Mouse (Mus musculus) intestine, embryonic 14.5 days (tissue): Measurements from ENCODE around the gene Asgr1. TPM values are rescaled to one million over a fixed set of nuclear protein-coding genes. Genes with fewer than 3 reads are reported as not detected.
A peak's percentile ranks its signal among the peaks of the same experiment; 100 is the strongest.

Source experiments
- ATAC-seq: fragments of 200-750 bp; cut with Nextera tagmentation; replicated peaks from 2 replicates; pipeline ENCODE4 v1.8.0; 2017; ENCODE audit warnings: low read depth, moderate number of reproducible peaks, moderate TSS enrichment, moderate library complexity; ENCODE audit not compliant: low FRiP score, low TSS enrichment
- DNase-seq: peaks from one replicate; pipeline ENCODE4 v3.0.0-alpha.2; 2018; ENCODE audit warnings: low spot score
- H3K27ac ChIP-seq: fragments of 300-500 bp; sonication (generic); 2 replicates; pipeline ENCODE4 v1.5.1; 2014; ENCODE audit warnings: low read depth, mild to moderate bottlenecking, control low read depth
- H3K27me3 ChIP-seq: fragments of 300-500 bp; sonication (generic); replicated peaks from 2 replicates; pipeline ENCODE4 v1.6.1; 2014; ENCODE audit warnings: low read length, control low read depth; ENCODE audit not compliant: control insufficient read depth, insufficient read depth
- H3K36me3 ChIP-seq: fragments of 300-500 bp; sonication (generic); 2 replicates; pipeline ENCODE4 v1.6.1; 2014; ENCODE audit warnings: low read length, control low read depth; ENCODE audit not compliant: control insufficient read depth, insufficient read depth
- H3K4me1 ChIP-seq: fragments of 300-500 bp; sonication (generic); replicated peaks from 2 replicates; pipeline ENCODE4 v1.6.1; 2014; ENCODE audit warnings: low read length, control low read depth, mixed read lengths; ENCODE audit not compliant: control insufficient read depth, insufficient read depth
- H3K4me2 ChIP-seq: fragments of 300-500 bp; sonication (generic); 2 replicates; pipeline ENCODE4 v1.6.1; 2014; ENCODE audit warnings: low read length
- H3K4me3 ChIP-seq: fragments of 300-500 bp; sonication (generic); 2 replicates; pipeline ENCODE4 v1.5.1; 2014; ENCODE audit warnings: low read depth, low read length, control low read depth, mixed read lengths
- H3K9ac ChIP-seq: fragments of 300-500 bp; sonication (generic); 2 replicates; pipeline ENCODE4 v1.6.1; 2014; ENCODE audit warnings: mild to moderate bottlenecking, low read length
- H3K9me3 ChIP-seq: fragments of 300-500 bp; sonication (generic); 2 replicates; pipeline ENCODE4 v1.6.1; 2016; ENCODE audit warnings: low read length, control low read depth; ENCODE audit not compliant: control insufficient read depth
- WGBS: fragments of 180-500 bp; shearing (Covaris S2); extraction: QIAGEN DNeasy Blood & Tissue Kit; methylation state at CpG from one replicate; pipeline ENCODE4 v1.1.7; 2014; 5-methylcytosine and 5-hydroxymethylcytosine counted together
- polyA plus RNA-seq: library from polyadenylated mRNA; unstranded; fragments of >200 nt; fragmentation: Nextera tagmentation; extraction: Ambion mirVana; gene quantifications from 2 replicates; pipeline ENCODE4 v1.2.1, GENCODE M21; 2014

Asgr1 gene
- polyA plus RNA-seq, 1 experiment from 2014 or later, result 0.26 TPM

DNA sequence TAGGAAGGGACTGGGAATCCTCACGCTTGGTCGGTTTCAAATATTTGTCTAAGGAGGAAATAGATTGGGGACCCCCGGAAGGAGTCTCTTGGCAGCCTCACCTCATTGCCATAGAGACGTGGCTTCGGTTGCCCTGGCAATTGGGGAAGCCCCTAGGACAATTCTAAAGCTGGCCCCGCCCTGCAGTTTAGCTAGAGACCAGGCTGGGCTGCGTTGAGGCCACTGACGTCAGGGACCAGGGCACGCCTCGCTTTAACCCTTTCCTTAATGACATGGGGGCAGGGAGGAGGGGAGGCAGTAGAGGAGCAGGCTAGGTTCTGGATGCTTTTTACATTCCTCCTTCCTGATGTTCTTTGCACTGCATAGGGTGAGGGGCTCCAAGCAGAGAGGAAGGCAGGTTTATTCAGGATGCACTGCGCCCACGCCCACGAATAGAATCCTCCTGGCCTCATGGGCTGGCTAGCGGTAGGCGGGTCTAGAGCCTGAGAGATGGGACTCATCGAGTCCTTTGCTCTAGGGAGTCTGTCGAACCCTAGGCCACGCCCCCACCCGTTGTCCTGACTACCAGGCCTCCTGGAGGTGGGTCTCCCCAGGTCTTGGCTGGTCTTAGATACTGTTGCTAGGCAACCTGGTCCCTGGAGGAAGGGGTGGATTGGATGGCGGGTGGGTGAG is 24.6 kb upstream of the Asgr1 start:
- H3K9me3 ChIP-seq, result no peaks in the 10 kb centered on the region
- peak overlapping the region; percentile 59 for H3K4me2 ChIP-seq
- H3K27ac ChIP-seq, result peak overlapping the region; percentile 68
- WGBS, result under 1% methylated on average over 20 of the region's 20 CpGs
- H3K4me3 ChIP-seq, result peak overlapping the region; percentile 25
- peaks cover 29% of the 10 kb centered on the region for H3K36me3 ChIP-seq
- peak; percentile 88 for ATAC-seq
- peak; percentile 88 for DNase-seq
- peaks cover 51% of the 10 kb centered on the region for H3K4me1 ChIP-seq
- H3K9ac ChIP-seq, result peak overlapping the region; percentile 1; the same call in 1 of the 2 replicates
- H3K27me3 ChIP-seq, result no peaks in the 10 kb centered on the region

DNA sequence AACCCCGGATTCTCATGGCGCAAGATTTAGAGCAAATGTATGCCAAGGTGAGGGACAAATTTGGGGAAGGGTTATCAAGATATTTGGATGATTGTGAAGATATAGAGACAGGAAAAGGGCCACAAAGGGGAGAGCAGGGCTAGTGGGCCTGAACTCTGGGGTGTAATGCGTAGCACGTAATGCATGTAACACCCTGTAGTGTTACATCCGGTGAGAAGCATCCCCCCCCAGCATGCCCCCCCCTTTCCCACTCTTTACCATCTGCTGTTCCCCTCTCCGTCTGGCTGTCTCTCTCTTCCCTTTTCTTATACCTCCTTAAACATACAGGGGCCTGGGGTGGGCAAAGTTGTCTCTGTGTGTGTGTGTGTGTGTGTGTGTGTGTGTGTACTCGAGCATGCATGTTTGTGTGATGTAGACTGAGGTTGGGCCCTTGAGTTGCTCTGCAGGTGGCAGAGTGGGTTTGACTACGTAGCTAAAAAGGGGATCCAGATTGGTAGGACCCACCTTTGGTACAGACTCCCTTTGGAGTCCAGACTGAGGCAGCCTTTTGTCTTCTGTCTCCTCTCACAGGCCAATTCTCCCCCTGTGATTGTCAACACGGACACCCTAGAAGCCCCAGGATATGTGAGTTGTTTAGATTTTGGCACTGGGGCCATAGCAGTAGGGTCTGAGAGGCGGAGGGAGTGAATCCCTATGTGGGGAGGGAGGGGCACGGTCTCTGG is 23.9 kb upstream of the Asgr1 start:
- H3K4me3 ChIP-seq, result peak overlapping the region; percentile 25; the same call in 1 of the 2 replicates
- H3K4me1 ChIP-seq, result peaks cover 46% of the 10 kb centered on the region
- peak overlapping the region; percentile 68; the same call in 1 of the 2 replicates for H3K27ac ChIP-seq
- H3K27me3 ChIP-seq, result no peaks in the 10 kb centered on the region
- peak overlapping the region; percentile 1; the same call in 1 of the 2 replicates for H3K9ac ChIP-seq
- DNase-seq (no peak), ATAC-seq (0 out of 2 replicates have a peak, but pooled peaks have one; percentile 18)
- peaks cover 29% of the 10 kb centered on the region for H3K36me3 ChIP-seq
- H3K4me2 ChIP-seq, result peak overlapping the region; percentile 59
- no peaks in the 10 kb centered on the region for H3K9me3 ChIP-seq
- 35% methylated on average over 11 of the region's 11 CpGs for WGBS

DNA sequence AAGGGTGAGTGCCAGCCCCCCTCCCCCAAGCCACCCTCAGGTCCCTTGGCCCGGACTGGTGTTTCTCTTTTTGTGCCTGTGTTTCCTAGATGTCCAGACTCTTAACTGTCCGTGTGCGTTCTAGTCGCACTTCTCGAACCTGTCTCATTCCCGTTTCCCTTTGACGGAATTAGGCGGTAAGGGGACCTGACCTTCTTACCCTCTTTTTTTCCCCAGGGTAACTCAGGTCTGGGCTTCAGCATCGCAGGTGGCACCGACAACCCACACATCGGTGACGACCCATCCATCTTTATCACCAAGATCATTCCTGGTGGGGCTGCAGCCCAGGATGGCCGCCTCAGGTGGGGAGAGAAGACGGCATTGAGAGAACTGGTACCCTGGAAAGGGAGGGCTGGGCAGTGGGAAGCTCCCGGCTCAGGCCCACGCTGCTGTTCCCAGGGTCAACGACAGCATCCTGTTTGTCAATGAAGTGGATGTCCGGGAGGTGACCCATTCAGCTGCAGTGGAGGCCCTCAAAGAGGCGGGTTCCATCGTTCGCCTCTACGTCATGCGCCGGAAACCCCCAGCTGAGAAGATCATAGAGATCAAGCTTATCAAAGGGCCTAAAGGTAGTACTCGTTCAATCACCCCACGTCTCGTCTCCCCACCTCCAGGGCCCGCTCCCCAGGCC is 23.1 kb upstream of the Asgr1 start:
- Histone ChIP-seq H3K36me3 (peaks cover 29% of the 10 kb centered on the region), H3K9me3 (no peaks in the 10 kb centered on the region), H3K4me2 (no peak overlapping the region), H3K4me3 (no peak overlapping the region), H3K27me3 (no peaks in the 10 kb centered on the region), H3K9ac (no peak overlapping the region), H3K27ac (no peak overlapping the region), H3K4me1 (peaks cover 41% of the 10 kb centered on the region)
- WGBS, result 91% methylated on average over 28 of the region's 28 CpGs
- DNase-seq (no peak), ATAC-seq (no peak)

DNA sequence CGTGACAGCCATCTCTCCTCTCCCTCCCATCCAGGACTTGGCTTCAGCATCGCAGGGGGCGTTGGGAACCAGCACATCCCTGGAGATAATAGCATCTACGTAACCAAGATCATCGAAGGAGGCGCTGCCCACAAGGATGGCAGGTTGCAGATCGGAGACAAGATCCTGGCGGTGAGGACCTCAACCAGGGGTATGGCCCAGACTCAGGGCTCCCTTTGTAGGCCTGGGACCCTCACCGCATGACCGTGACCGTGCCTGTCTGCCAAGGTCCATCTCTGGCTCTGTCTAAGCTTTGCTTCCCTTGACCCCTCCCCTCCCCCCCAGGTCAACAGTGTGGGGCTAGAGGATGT is 22.6 kb upstream of the Asgr1 start:
- peaks cover 29% of the 10 kb centered on the region for H3K36me3 ChIP-seq
- ATAC-seq (no peak), DNase-seq (no peak)
- no peak overlapping the region for H3K4me3 ChIP-seq
- H3K27me3 ChIP-seq, result no peaks in the 10 kb centered on the region
- WGBS, result 98% methylated on average over 11 of the region's 11 CpGs
- no peak overlapping the region for H3K4me2 ChIP-seq
- H3K9ac ChIP-seq, result no peak overlapping the region
- peaks cover 36% of the 10 kb centered on the region for H3K4me1 ChIP-seq
- H3K27ac ChIP-seq, result no peak overlapping the region
- H3K9me3 ChIP-seq, result no peaks in the 10 kb centered on the region

DNA sequence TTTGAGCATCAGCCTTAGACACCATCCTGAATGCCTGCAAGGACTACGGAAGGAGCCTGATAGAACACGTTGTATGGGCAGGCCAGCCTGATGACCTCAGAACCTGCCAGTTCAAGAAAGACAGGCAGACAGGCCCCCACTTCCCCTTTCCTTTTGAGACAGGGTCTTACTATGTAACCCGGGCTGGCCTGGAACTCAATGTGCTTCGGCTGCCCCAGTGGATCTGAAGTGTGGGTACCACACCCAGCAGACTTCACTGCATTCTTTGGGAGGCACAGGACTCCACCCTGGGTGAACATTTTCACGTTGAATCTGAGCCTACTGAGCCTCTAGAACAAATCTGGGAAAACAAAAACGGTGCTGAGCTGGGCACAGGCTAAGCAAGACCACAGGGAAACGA is 15.7 kb upstream of the Asgr1 start:
- ATAC-seq (no peak), DNase-seq (no peak)
- Histone ChIP-seq H3K27me3 (no peaks in the 10 kb centered on the region), H3K27ac (no peak overlapping the region), H3K4me2 (no peak overlapping the region), H3K36me3 (peaks cover 50% of the 10 kb centered on the region), H3K9me3 (no peaks in the 10 kb centered on the region), H3K4me1 (no peaks in the 10 kb centered on the region), H3K4me3 (no peak overlapping the region), H3K9ac (no peak overlapping the region)
- 80% methylated on average over 7 of the region's 7 CpGs for WGBS

DNA sequence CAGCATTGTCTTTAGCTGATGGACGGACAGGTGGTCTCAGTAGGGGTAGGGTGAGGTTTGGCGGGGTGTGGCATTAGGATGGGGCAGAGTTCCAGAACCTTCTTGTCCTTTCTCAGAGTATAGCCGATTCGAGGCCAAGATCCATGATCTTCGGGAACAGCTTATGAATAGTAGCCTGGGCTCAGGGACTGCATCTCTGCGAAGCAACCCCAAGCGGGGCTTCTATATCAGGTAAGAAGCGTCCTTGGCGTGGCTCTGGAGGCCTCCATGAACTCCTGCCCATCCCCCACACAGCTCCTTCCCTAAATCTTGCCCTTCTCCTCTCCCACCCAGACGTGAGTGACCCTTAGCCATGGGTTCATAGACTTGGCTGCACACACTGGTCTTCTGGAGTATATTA is 14.3 kb upstream of the Asgr1 start:
- Histone ChIP-seq H3K27ac (no peak overlapping the region), H3K4me1 (no peaks in the 10 kb centered on the region), H3K36me3 (peaks cover 54% of the 10 kb centered on the region), H3K9me3 (no peaks in the 10 kb centered on the region), H3K4me2 (no peak overlapping the region), H3K4me3 (no peak overlapping the region), H3K9ac (no peak overlapping the region), H3K27me3 (no peaks in the 10 kb centered on the region)
- no peak for ATAC-seq
- no peak for DNase-seq
- WGBS, result 94% methylated on average over 10 of the region's 10 CpGs

DNA sequence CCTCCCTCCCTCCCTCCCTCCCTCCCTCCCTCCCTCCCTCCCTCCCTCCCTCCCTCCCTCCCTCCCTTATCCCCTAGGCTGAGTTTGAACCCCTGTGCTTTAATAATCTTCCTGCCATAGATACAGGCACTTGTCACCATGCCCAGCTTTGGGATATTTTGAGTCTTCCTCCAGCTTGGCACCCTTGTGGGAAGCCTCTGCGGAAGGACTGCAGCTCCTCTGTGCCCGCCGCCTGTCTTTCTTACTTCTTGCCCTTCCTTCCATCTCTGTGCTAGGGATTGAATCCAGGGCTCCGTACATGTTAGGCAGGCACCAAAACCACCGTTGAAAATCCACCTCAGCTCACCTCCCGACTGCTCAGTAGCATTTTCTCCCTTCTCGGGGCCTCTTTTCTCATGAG is 13.7 kb upstream of the Asgr1 start:
- Histone ChIP-seq H3K4me2 (no peak overlapping the region), H3K4me3 (no peak overlapping the region), H3K27ac (no peak overlapping the region), H3K9me3 (no peaks in the 10 kb centered on the region), H3K36me3 (peaks cover 54% of the 10 kb centered on the region), H3K4me1 (no peaks in the 10 kb centered on the region), H3K9ac (no peak overlapping the region), H3K27me3 (no peaks in the 10 kb centered on the region)
- ATAC-seq, result no peak
- 87% methylated on average over 7 of the region's 7 CpGs for WGBS
- no peak for DNase-seq

DNA sequence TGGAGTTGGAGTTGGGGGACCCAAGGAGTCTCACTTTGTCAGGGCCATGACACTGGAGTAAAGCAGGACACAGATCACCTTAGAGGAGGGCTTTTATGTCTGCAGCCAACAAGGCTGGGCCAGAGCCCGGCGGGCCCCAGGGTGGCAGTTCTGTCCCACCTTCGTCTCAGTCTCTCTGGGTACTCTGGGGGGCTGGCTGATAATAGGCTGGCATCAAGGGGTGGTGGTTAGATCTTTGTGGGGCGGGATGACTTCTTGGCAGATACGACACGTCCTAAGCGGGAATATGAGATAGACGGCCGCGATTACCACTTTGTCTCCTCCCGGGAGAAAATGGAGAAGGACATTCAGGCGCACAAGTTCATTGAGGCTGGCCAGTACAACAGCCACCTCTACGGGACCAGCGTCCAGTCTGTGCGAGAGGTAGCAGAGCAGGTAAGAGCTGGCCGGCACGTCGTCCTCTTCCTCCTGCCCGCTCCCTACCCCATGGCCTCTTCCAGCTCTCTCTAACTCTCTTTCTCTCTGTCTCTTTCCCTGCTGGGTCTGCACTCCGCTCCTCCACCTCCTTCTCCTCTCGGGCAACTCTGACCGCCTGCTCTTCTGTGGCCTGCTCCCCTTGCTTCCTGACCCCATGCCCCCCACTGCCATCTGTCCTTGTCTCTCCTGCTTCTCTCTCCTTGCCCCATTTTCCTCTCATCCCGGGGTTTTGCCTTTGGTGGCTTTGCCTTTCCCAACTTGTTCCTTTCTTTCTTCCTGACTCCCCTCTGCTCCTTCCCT is 11.4 kb upstream of the Asgr1 start:
- Histone ChIP-seq H3K4me3 (no peak overlapping the region), H3K27ac (no peak overlapping the region), H3K9ac (no peak overlapping the region), H3K27me3 (no peaks in the 10 kb centered on the region), H3K9me3 (no peaks in the 10 kb centered on the region), H3K4me1 (0 out of 2 replicates have a peak, but pooled peaks cover 3% of the 10 kb centered on the region), H3K36me3 (peaks cover 54% of the 10 kb centered on the region), H3K4me2 (no peak overlapping the region)
- WGBS, result 87% methylated on average over 23 of the region's 23 CpGs
- DNase-seq (no peak), ATAC-seq (no peak)
